Mouse (Mus musculus) kidney, embryonic 16.5 days (tissue): Measurements from ENCODE around the gene Olfr1183. TPM values are rescaled to one million over a fixed set of nuclear protein-coding genes. Genes with fewer than 3 reads are reported as not detected.
"Not testable (repeated sequence)": the region's sequence is repeated elsewhere in the genome, so short reads cannot be mapped to it uniquely, and the experiment has no call there.

Experiments used
- ATAC-seq: fragments of 200-750 bp; cut with Nextera tagmentation; 2 replicates; pipeline ENCODE4 v1.8.0; 2017; ENCODE audit warnings: moderate TSS enrichment; ENCODE audit not compliant: low FRiP score, low TSS enrichment
- H3K27ac ChIP-seq: fragments of 300-500 bp; sonication (generic); 2 replicates; pipeline ENCODE4 v1.5.1; 2014; ENCODE audit warnings: low read length
- H3K27me3 ChIP-seq: fragments of 300-500 bp; sonication (generic); 2 replicates; pipeline ENCODE4 v1.6.1; 2014; ENCODE audit warnings: low read length, control low read depth, mixed read lengths; ENCODE audit not compliant: insufficient read depth
- H3K36me3 ChIP-seq: fragments of 300-500 bp; sonication (generic); 2 replicates; pipeline ENCODE4 v1.6.1; 2014; ENCODE audit warnings: low read length, control low read depth, mixed read lengths; ENCODE audit not compliant: insufficient read depth
- H3K4me1 ChIP-seq: fragments of 300-500 bp; sonication (generic); 2 replicates; pipeline ENCODE4 v1.6.1; 2014; ENCODE audit warnings: low read length, control low read depth, mixed read lengths; ENCODE audit not compliant: insufficient read depth
- H3K4me2 ChIP-seq: fragments of 300-500 bp; sonication (generic); replicated peaks from 2 replicates; pipeline ENCODE4 v1.6.1; 2014; ENCODE audit warnings: low read depth, low read length
- H3K4me3 ChIP-seq: fragments of 300-500 bp; sonication (generic); 2 replicates; pipeline ENCODE4 v1.5.1; 2014; ENCODE audit warnings: mild to moderate bottlenecking, low read length
- H3K9ac ChIP-seq: fragments of 300-500 bp; sonication (generic); replicated peaks from 2 replicates; pipeline ENCODE4 v1.6.1; 2014; ENCODE audit warnings: low read length
- H3K9me3 ChIP-seq: fragments of 300-500 bp; sonication (generic); 2 replicates; pipeline ENCODE4 v1.6.1; 2016; ENCODE audit warnings: low read length, control low read depth
- WGBS: fragments of 180-500 bp; shearing (Covaris S2); extraction: QIAGEN DNeasy Blood & Tissue Kit; methylation state at CpG from one replicate; pipeline ENCODE4 v1.1.7; 2014; 5-methylcytosine and 5-hydroxymethylcytosine counted together
- polyA plus RNA-seq: library from polyadenylated mRNA; unstranded; fragments of >200 nt; fragmentation: Nextera tagmentation; extraction: Ambion mirVana; gene quantifications from 2 replicates; pipeline ENCODE4 v1.2.1, GENCODE M21; 2015

The Olfr1183 gene
- polyA plus RNA-seq: not detected in 2 replicates

DNA sequence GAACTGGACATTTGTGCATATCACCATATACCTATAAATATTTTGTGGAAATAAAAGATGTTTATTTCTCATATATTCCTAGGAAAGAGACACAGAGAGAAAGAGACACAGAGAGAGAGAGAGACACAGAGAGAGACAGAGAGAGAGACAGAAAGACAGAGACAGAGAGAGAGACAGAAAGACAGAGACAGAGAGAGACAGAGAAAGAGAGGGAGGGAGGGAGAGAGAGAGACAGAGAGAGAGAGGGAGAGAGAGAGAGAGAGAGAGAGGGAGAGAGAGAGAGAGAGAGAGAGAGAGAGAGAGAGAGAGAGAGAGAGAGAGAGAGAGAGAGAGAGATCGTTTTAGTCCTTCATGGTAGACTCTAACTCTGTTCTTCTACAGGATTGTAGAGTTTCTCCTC lies at the start of gene Olfr1183:
Gene Olfr1183, plus strand, starts transcription at position 301 of the 400 bp plus-strand sequence.
- not testable (repeated sequence) for ATAC-seq, H3K36me3 ChIP-seq

DNA sequence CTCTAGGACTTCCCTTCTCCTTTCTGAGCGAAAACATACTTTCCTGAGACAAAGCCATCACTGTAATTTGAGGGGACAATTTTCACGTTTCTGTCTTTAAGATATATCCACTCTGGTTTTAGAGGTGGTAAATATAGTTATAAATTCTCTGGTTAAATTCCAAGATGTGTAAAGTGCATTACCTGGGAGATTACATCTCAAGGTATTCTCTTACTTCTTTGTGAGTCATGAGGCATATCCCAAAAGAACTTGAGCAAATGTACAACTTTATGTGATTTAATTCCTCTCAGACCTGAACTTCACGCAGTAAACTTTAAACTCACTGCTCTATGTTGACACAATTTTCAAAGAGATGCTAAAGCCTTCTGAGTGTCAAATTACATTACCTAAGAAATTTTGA lies 48.3 kb upstream of the Olfr1183 start, which contains the start of gene Olfr1179:
Gene Olfr1179, minus strand, starts transcription at position 101 of the 400 bp plus-strand sequence.
- Histone ChIP-seq H3K27ac (no peak within 1 kb of the TSS), H3K4me2 (no peak within 1 kb of the TSS), H3K4me1 (no peaks in the 10 kb centered on the region), H3K9me3 (no peaks in the 10 kb centered on the region), H3K4me3 (no peak within 1 kb of the TSS), H3K9ac (no peak within 1 kb of the TSS), H3K27me3 (no peaks in the 10 kb centered on the region), H3K36me3 (no peaks in the 10 kb centered on the region)
- WGBS: 80% methylated on average over 3 of the region's 3 CpGs
- ATAC-seq: no peak

More for the DNA sequence above, at the start of gene Olfr1183:
- 92% methylated on average over 1 of the region's 1 CpGs for WGBS
- not testable (repeated sequence) for H3K4me3 ChIP-seq, H3K9me3 ChIP-seq, H3K27ac ChIP-seq, H3K27me3 ChIP-seq, H3K9ac ChIP-seq, H3K4me2 ChIP-seq, H3K4me1 ChIP-seq

DNA sequence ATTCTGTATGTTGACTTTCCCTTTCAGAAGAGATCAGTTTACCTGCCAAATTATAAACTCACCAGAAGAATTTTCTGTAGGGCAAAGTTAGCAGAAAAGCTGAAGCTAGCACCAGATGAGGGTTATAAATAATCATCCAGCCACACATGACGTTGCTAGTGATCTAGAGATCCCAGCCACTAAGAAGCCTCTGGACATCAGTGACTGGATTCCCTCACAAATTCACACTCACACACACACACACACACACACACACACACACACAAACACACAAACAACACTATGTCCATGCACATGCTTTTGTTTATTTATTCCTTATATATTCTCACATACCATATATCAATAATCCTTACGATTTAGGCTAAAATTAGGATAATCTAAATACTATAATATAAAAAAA lies 35.6 kb upstream of the Olfr1183 start, which contains the start of gene Olfr1180:
Gene Olfr1180, minus strand, starts transcription at position 101 of the 400 bp plus-strand sequence.
- H3K9me3 ChIP-seq: no peaks in the 10 kb centered on the region
- H3K27me3 ChIP-seq: no peaks in the 10 kb centered on the region
- H3K4me3 ChIP-seq: no peak within 1 kb of the TSS
- ATAC-seq: no peak
- H3K36me3 ChIP-seq: no peaks in the 10 kb centered on the region
- 64% methylated on average over 2 of the region's 2 CpGs for WGBS
- H3K4me1 ChIP-seq: no peaks in the 10 kb centered on the region
- no peak within 1 kb of the TSS for H3K9ac ChIP-seq
- H3K27ac ChIP-seq: no peak within 1 kb of the TSS
- no peak within 1 kb of the TSS for H3K4me2 ChIP-seq

DNA sequence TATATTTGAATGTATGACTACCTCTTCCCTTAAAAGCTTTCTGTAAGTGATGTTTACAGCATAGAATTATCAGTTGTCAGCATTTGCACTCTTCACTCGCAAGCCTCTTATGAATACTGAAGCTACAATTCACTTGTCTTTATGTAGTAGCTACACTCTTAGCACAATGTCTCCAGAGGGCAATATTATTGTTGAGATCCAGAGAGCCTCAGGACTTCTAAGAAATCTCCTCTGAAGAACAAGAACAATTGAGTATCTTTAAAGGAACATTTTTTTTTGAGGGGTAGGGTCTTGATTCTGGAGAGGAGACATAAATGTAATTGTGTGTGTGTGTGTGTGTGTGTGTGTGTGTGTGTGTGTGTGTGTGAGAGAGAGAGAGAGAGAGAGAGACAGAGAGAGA lies 28.6 kb upstream of the Olfr1183 start, which contains the start of gene Olfr1181:
Gene Olfr1181, minus strand, starts transcription at position 101 of the 400 bp plus-strand sequence.
- WGBS: 83% methylated on average over 1 of the region's 1 CpGs
- no peak for ATAC-seq
- no peaks in the 10 kb centered on the region for H3K4me1 ChIP-seq

DNA sequence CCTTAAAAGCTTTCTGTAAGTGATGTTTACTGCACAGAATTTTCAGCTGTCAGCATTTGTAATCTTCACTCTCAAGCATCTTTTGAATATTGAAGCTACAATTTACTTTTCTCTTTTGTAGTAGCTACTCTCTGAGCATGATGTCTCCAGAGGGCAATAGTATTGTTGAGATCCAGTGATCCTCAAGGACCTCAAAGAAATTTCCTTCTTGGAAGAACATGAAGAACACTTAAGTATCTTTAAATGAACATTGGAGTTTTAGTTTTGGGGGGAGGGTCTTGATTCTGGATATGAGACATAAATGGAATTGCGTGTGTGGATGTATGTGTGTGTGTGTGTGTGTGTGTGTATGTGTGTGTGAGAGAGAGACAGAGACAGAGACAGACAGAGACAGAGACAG lies 5.6 kb upstream of the Olfr1183 start, which contains the start of gene Gm13757:
Gene Gm13757, minus strand, starts transcription at position 101 of the 400 bp plus-strand sequence.
- no peak within 1 kb of the TSS for H3K4me2 ChIP-seq
- no peak within 1 kb of the TSS for H3K9ac ChIP-seq
- H3K9me3 ChIP-seq: no peaks in the 10 kb centered on the region
- 85% methylated on average over 1 of the region's 1 CpGs for WGBS
- ATAC-seq: no peak
- H3K4me3 ChIP-seq: no peak within 1 kb of the TSS
- H3K27me3 ChIP-seq: no peaks in the 10 kb centered on the region
- H3K36me3 ChIP-seq: no peaks in the 10 kb centered on the region
- no peak within 1 kb of the TSS for H3K27ac ChIP-seq
- no peaks in the 10 kb centered on the region for H3K4me1 ChIP-seq

More for the DNA sequence above, 28.6 kb upstream of the Olfr1183 start, which contains the start of gene Olfr1181:
- no peak within 1 kb of the TSS for H3K4me2 ChIP-seq
- H3K36me3 ChIP-seq: no peaks in the 10 kb centered on the region
- no peak within 1 kb of the TSS for H3K27ac ChIP-seq
- no peak within 1 kb of the TSS for H3K9ac ChIP-seq
- no peaks in the 10 kb centered on the region for H3K27me3 ChIP-seq
- no peak within 1 kb of the TSS for H3K4me3 ChIP-seq
- no peaks in the 10 kb centered on the region for H3K9me3 ChIP-seq

DNA sequence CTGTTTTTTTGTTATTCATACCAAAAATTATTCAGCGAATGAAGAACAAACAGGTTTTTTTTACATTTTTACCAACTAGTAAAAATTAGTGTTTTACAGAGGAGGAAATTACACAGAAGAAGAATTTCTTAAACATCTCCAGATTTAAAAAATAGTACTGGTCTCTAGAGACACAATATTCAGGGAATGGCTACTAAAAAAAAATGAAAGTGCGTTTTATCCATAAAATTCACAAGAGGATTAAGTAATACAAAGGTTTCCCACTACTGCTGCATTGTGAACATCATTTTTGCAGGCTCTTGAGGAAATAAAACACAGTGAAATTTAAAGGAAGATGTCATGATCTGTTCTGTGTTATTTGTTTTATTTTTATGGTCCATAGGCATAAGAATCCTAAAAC lies 28.6 kb downstream of the Olfr1183 start, which contains the start of gene Olfr1184:
Gene Olfr1184, plus strand, starts transcription at position 301 of the 400 bp plus-strand sequence.
- Histone ChIP-seq H3K27me3 (no peaks in the 10 kb centered on the region), H3K4me3 (no peak within 1 kb of the TSS), H3K9me3 (no peaks in the 10 kb centered on the region), H3K4me1 (no peaks in the 10 kb centered on the region), H3K4me2 (no peak within 1 kb of the TSS), H3K9ac (no peak within 1 kb of the TSS), H3K36me3 (no peaks in the 10 kb centered on the region), H3K27ac (no peak within 1 kb of the TSS)
- no peak for ATAC-seq
- 94% methylated on average over 2 of the region's 2 CpGs for WGBS

DNA sequence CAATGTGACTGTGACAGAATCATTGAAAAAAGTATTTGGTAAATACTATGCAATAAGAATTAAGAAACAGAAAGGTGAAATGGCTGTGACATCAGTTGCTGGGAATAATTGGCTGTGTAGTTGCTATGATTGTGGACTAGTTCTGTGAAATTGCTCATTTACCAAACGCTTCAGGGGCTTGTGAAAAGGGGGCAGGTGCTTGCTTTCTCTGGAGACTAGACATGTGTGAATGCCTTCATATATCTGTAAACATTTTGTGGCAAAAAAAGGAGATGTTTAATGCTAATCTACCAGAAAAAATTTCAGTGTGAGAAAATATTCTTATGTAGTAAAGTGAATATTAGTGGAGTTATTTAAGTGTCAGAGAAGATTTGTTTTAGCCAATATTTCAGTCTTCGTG lies 38.4 kb downstream of the Olfr1183 start, which contains the start of gene Olfr1185-ps1:
Gene Olfr1185-ps1, plus strand, starts transcription at position 301 of the 400 bp plus-strand sequence.
- Histone ChIP-seq H3K4me3 (no peak within 1 kb of the TSS), H3K9ac (no peak within 1 kb of the TSS), H3K27me3 (no peaks in the 10 kb centered on the region), H3K27ac (no peak within 1 kb of the TSS), H3K36me3 (no peaks in the 10 kb centered on the region), H3K4me2 (no peak within 1 kb of the TSS), H3K4me1 (no peaks in the 10 kb centered on the region), H3K9me3 (no peaks in the 10 kb centered on the region)
- ATAC-seq: no peak
- 64% methylated on average over 2 of the region's 2 CpGs for WGBS

DNA sequence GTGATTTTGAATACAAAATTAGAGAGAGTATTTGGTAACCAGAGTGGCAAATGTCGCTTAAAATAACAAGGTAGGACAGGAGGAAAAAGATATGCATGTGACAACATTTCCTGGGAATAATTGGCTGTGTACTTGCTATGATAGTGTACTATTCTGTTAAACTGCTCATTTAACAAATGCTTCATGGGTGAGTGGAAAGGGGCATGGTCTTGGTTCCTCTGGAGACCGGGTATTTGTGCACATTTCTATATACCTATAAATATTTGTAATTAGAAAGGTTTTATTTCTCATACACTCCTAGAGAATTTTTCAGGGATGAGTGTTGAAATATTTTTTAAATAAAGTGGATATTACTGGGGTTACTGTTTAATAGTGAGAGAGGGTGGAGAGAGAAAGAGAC lies 63.6 kb downstream of the Olfr1183 start, which contains the start of gene Olfr1186:
Gene Olfr1186, plus strand, starts transcription at position 301 of the 400 bp plus-strand sequence.
- Histone ChIP-seq H3K4me1 (no peaks in the 10 kb centered on the region), H3K27ac (no peak within 1 kb of the TSS), H3K36me3 (no peaks in the 10 kb centered on the region), H3K9ac (no peak within 1 kb of the TSS), H3K4me3 (no peak within 1 kb of the TSS), H3K27me3 (no peaks in the 10 kb centered on the region), H3K9me3 (no peaks in the 10 kb centered on the region), H3K4me2 (no peak within 1 kb of the TSS)
- WGBS: 80% methylated on average over 2 of the region's 2 CpGs
- ATAC-seq: no peak
